In the genomic region with DNA sequence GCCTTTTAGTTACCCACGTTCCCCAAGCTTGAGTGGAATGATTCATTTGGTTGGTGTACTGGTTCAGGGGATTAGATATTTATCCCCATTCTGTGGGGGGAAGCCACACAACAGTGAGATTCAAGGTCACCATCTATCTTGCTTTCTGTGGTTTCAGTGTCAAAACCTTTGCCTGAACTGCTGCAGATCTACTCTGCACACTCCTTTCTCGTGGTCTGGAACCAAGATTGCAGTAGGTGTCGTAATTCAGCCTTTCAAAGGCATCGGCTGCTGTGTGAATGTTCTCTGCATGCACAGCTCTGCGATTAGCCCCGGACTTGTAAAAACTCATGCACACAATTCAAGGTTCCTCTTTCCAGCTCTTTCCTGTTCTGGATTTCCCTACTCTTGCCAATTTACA, we compare ENCODE assay signal across 1 mouse cellular context.
TF ChIP-seq lines count a peak whose summit lies in the region.

No protein-coding gene starts in this region.

TF ChIP-seq in MEL, 35 proteins besides CTCF, POLR2A, EP300 and RAD21 (continued from another document):
- TF ChIP-seq HCFC1 (IDR thresholded peaks at IDR 0.05; ENCODE audit: low read depth, low read length) (no peak), GATA1 (IDR thresholded peaks at IDR 0.05; ENCODE audit: low read depth, low read length) (peak; percentile 56; the same call in 1 of the 2 replicates), ZNF384 (IDR thresholded peaks at IDR 0.05; ENCODE audit: low read depth, low read length) (no peak), TAL1 (IDR thresholded peaks at IDR 0.05; ENCODE audit: low read length) (0 out of 2 replicates have a peak, but pooled peaks have one; percentile 37), UBTF (IDR thresholded peaks at IDR 0.05; ENCODE audit: borderline replicate concordance, insufficient read depth, low read depth, low read length) (no peak), MAX (IDR thresholded peaks at IDR 0.05; ENCODE audit: low read length) (0 out of 2 replicates have a peak, but pooled peaks have one; percentile 2), TBP (IDR thresholded peaks at IDR 0.05; ENCODE audit: low read depth, low read length) (no peak), ELF1 (IDR thresholded peaks at IDR 0.05; ENCODE audit: low read depth, low read length) (no peak), SIN3A (IDR thresholded peaks at IDR 0.05; ENCODE audit: low read length) (no peak), USF2 (IDR thresholded peaks at IDR 0.05; ENCODE audit: borderline replicate concordance in 1 of 2, insufficient read depth in 1 of 2, low read depth in 1 of 2, low read length in 2 of 2) (no peak), POLR2AphosphoS5 (IDR thresholded peaks at IDR 0.05; ENCODE audit: borderline replicate concordance, low read depth, low read length) (no peak), SMC3 (IDR thresholded peaks at IDR 0.05; ENCODE audit: low read depth, low read length) (no peak), KAT2A (conservative IDR thresholded peaks at IDR 0.05; ENCODE audit: low read depth, low read length) (no peak), NRF1 (IDR thresholded peaks at IDR 0.05; ENCODE audit: insufficient read depth, low read depth, low read length, poor library complexity, severe bottlenecking) (no peak), JUND (IDR thresholded peaks at IDR 0.05; ENCODE audit: low read depth, low read length) (no peak), POLR2AphosphoS2 (IDR thresholded peaks at IDR 0.05; ENCODE audit: low read length) (no peak), E2F4 (IDR thresholded peaks at IDR 0.05; ENCODE audit: borderline replicate concordance, low read depth, low read length) (no peak), USF1 (IDR thresholded peaks at IDR 0.05; ENCODE audit: low read depth, low read length) (no peak), MAZ (IDR thresholded peaks at IDR 0.05; ENCODE audit: low read depth, low read length) (no peak), MYB (IDR thresholded peaks at IDR 0.05; ENCODE audit: low read depth, low read length) (no peak), MYC (IDR thresholded peaks at IDR 0.05; ENCODE audit: low read depth, low read length) (no peak), NELFE (IDR thresholded peaks at IDR 0.05; ENCODE audit: low read depth, low read length) (no peak), ZC3H11A (IDR thresholded peaks at IDR 0.05; ENCODE audit: low read depth, low read length) (no peak), CHD1 (IDR thresholded peaks at IDR 0.05; ENCODE audit: low read depth, low read length) (no peak), MAFK (IDR thresholded peaks at IDR 0.05; ENCODE audit: borderline replicate concordance, low read depth, low read length) (no peak), CHD2 (IDR thresholded peaks at IDR 0.05; ENCODE audit: low read length) (no peak), MXI1 (IDR thresholded peaks at IDR 0.05; ENCODE audit: low read depth, low read length) (peak; percentile 43; the same call in 1 of the 2 replicates), ZKSCAN1 (IDR thresholded peaks at IDR 0.05; ENCODE audit: low read depth, low read length) (no peak), ZMIZ1 (IDR thresholded peaks at IDR 0.05; ENCODE audit: low read depth, low read length) (no peak), RCOR1 (IDR thresholded peaks at IDR 0.05; ENCODE audit: low read depth, low read length) (peak; percentile 99)
